Mouse (Mus musculus): ENCODE results near the gene Srcin1. TPM values are rescaled to one million over a fixed set of nuclear protein-coding genes. Genes with fewer than 3 reads are reported as not detected.

Gene Srcin1
- 100 to 1,000 TPM; 212 to 220 (median 217) TPM for total RNA-seq (2022)

- DNase-seq (ENCODE audit: low spot score in 2 of 2), result peak; percentile 75 to 77
These were observed at the start of gene Srcin1 for GRCm38 (mm10) chr11:97576136-97576906. Gene Srcin1, minus strand, starts transcription at chr11:97576186.

DNA sequence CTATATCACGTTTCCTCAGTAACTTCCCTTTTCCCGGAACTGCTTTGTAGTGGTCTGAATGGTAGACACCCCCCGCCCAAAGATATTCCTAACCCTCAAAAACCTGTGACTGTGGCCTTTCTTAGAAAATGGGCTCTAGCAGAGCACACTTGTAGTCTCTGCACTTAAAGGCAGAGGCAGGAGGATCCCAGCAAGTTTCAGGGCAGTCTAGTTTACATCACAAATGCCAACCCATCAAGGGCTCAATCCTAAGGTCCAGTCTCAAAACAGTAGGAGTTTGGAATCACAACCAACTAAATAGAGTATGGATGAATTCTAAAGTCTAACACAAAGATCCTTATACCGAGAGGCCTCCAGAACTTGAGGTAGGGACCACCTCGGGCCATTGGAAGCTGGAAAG, 49.6 kb upstream of the Srcin1 start:
- no peak for DNase-seq (ENCODE audit: low spot score in 2 of 2)

- DNase-seq (ENCODE audit: low spot score in 2 of 2), result no peak
These were observed 47.2 kb upstream of the Srcin1 start for GRCm38 (mm10) chr11:97623166-97623565.

DNA sequence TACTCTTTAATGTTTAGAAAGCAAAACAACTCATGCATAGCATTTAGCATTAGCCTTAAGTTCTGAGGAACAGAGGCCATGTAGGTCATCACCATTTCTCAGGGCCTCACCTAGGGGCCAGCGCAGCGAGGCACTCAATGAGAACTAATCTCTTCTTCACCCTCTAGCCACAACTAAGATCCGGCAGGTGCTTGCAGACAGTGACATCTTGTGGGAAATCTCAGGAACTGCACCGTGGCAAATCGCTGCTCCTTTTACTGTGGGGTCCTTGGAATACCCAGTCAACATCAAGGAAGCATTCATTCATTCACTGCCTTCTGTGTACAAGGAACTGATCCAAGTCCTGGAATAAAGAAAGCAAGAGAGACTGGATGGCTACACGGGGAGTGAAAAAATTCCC, 46.5 kb upstream of the Srcin1 start:
- peak; percentile 71 to 80 for DNase-seq (ENCODE audit: low spot score in 2 of 2)

DNA sequence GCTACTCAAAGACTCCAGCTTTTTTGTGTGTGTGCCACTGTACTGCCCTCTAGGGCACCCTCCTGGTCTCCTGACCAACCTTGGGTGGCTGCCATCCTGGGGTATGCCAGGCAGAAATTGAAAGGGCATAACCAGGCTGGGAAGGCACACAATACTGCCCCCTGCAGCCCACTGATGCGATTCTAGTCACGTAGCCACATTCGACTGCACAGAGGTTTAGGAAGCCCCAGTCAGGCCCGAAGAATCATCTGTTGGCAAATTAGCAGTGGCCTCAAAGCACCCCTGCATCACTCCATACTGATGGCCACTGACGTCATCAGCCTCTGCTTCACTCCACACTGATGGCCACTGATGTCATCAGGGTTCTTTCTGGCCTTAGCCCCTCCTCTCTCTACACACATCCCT, 43.4 kb upstream of the Srcin1 start:
- DNase-seq (ENCODE audit: low spot score in 2 of 2), result peak; percentile 81 to 83

GRCm38 (mm10) chr11:97618368-97618767, 42.4 kb upstream of the Srcin1 start:
- DNase-seq (ENCODE audit: low spot score in 2 of 2), result no peak

DNA sequence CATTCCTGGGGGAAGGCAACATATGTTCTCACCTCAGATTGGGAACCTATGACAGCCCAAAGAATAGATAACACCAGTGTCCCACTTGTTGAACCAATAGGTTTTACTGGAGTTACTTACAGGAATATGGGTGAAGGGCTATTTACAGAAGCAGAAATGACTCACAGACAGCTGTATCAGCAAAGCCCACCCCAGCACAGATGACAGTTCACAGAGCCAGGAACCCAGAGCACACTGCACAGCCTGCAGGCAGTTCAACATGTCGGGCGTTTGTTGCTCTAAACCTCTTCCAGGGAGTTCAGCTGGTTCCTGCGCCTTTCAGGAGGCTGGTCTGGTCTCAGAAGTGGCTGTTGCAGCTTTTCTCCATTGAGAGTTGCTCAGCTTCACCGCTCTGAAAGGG, 39.3 kb upstream of the Srcin1 start:
- DNase-seq (ENCODE audit: low spot score in 2 of 2), result no peak

DNA sequence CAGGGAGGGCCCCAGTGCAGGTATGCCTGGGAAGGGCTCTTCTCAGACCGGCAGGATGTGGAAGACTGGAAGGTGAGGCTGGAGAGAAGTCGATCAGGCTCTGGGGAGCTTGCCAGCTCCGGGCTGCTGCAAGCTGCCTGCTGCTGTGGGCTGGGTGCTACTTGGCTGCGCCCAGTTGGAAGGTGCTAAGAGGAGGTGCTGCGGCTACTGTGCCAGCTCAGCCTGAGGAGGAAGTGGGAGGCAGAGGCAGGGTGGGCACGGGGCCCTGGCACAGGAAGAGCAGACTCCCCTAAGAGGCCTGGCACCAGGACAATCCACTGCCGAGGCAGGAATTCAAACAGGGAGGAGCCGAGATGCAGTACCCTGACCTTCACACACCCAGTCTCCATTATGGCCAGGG, 35.1 kb upstream of the Srcin1 start:
- DNase-seq (ENCODE audit: low spot score in 2 of 2), result peak in 1 of 2 experiments; percentile 57

DNA sequence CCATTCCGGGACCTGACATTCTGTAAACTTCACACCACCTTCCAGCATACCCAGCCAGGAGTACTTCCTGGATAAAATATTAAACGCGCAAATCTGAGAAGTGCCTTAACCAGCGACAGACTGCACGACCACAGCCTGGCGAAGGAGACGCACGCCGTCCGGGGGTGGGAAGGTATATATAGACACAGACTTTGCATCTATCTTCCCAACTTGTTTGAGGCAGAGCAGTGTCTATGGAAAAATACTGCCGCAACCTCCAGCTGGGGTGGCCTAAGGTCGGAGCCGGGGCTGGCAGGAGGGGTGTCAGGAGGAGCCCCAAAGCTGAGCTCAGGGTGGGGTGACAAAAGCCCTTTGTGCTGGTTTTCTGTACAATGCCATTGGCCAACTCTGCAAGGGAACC, 33.8 kb upstream of the Srcin1 start:
- peak; percentile 55 to 64 for DNase-seq (ENCODE audit: low spot score in 2 of 2)

DNA sequence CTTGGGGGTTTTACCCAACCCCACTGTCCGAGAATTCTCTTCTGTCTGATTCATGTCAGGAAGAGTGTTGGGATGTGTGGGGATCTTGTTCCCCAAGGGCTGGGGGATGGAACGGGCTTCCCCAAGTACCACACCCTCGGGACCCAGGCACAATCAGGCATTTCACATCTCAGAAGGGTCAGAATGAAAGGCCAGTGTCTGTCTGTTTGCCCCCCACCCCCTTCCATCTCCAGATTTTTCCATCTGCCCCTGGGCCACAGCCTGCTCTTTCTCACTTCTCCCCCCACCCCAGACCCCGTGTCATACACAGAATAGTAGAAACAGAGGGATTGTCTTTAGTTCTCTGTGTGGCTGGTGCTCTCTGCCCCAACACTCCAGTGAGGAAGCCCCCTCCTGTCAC, 32.9 kb upstream of the Srcin1 start:
- no peak for DNase-seq (ENCODE audit: low spot score in 2 of 2)

DNA sequence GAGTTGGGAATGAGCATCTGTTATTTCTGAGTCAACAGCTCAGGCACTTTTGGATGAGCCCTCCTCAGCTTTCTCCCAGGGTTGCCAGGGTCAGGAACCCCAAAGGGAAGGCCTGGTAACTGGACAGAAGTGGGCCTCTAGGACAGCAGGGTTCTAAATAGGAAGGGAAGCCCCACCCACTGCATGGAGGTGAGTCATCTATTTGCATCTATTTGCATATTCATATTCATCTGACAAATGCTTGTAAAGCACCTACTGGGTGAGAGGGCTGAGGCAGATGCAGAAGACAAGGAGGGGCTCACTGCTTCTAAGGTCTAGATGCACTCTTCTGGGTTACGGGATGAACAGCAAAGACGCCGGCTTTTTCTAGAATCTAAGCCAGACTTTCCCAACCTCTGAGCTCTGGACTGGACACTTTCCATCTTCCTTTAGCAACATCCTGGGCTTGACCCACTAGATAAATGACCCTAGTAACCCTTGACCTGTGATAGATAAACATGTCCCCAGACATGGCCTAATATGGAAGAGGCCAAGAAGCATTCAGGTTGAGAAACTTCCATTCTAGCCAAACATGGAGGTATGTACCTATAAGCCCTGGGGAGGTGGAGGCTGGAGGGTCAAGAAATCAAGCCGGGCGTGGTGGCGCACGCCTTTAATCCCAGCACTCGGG, 31.2 kb upstream of the Srcin1 start:
- no peak for DNase-seq (ENCODE audit: low spot score in 2 of 2)

DNA sequence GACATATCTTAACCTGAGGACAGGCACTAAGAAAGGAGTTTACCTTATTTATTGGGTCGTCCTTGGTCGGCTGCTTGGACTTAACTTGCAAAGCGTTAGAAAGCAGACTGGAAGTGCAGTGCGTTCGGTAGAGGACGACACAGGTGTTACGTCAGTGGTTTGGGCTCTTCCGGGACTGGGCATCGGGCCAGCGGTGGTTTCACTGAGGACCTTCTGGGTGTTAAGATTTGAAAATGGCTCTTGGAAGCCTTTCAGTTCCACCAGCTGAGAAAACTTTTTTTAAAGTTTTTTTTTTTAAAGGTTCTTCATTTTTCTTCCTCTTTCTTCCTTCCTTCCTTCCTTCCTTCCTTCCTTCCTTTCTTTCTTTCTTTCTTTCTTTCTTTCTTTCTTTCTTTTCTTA, 27.9 kb upstream of the Srcin1 start:
- no peak for DNase-seq (ENCODE audit: low spot score in 2 of 2)

GRCm38 (mm10) chr11:97602223-97602622, 26.2 kb upstream of the Srcin1 start:
- no peak for DNase-seq (ENCODE audit: low spot score in 2 of 2)

DNA sequence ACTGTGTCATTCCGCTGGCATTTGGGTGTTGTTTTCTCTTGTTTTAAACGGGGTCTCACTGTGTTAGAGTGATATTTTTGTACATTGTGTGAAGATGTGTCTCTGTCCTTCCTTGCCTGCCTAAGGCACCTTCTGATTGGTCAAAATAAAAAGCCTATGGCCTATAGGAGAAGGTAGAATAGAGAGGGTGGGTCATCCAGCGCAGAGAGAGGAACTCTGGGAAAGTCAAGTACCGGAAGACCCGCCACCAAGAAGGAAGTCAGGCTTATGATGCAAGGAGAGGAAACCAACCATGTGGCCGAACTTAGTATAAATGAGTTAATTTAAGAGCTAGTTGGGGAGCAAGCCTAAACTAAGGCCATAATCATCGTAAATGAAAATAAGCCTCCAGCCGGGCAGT, 23.1 kb upstream of the Srcin1 start:
- no peak for DNase-seq (ENCODE audit: low spot score in 2 of 2)

GRCm38 (mm10) chr11:97597945-97598691, 22.1 kb upstream of the Srcin1 start:
- DNase-seq (ENCODE audit: low spot score in 2 of 2), result no peak

DNA sequence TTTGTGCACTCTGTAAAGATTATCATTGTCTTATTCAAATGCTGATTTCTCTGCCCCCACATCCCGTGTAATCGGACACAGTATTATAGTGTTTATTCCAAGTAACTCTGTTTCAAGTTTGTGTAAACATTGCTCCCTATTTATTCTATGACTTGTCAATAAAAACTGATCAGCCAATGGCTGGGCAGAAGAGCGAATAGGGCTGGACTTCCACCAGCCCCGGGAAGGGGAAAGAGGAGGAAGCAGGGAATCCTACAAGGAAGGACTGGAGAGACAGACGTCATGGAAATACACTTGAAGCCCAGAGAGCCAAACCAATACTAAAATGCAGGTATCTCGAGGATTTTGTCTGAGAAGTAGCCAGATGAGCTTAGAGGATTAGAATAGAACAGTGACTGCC, 18.1 kb upstream of the Srcin1 start:
- DNase-seq (ENCODE audit: low spot score in 2 of 2), result no peak

DNA sequence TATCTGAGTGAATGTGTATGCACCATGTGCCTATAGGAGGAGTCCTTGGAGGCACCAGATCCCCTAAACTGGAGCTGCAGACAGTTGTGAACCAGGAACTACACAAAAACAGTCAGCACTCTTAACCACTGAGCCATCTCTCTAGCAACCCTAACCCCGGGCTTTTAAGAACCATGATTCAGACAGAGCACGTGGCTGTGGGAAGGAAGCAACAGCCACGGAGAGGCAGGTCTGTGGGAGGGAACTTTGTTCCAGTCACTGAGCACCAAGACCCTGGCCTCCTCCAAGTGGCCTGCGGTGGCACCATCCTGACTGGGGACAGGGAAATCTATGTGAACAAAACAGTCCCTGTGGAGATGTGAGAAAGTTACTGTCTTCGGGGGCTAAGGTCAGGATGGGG, 15.9 kb upstream of the Srcin1 start:
- no peak for DNase-seq (ENCODE audit: low spot score in 2 of 2)

DNA sequence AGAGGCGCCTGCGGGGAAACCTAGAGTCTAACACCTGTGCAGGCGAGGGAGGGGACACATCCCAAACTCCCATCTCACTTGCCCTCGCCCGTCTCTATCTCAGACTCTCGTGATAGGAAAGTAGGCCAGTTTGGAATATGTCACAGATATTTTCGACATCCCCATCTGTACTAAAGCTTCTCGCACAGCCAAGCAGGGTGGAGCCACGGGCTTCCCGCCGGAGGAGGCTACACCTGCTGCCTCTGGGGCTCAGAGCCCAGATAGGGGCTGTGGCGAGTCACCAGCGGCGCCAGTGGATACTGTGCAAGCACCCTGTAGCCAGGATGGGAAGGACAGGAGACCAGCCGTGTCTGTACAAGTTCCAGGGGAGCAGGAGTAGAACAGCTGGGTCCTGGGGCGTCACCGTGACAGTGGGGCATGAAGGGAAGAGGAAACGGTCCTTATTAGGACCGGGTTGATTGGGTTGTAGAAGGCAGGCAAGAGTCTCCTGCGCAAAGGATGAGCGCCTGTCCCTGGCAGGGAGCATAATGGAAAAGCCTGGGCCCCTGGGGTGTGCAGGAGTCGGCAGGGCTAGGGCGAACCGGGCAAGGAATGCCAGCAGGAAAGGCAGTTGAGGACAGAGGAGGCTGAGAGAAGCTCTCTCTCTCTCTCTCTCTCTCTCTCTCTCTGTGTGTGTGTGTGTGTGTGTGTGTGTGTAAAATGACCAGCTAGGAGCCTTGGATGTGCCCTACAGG, 14.4 kb upstream of the Srcin1 start:
- no peak for DNase-seq (ENCODE audit: low spot score in 2 of 2)

DNA sequence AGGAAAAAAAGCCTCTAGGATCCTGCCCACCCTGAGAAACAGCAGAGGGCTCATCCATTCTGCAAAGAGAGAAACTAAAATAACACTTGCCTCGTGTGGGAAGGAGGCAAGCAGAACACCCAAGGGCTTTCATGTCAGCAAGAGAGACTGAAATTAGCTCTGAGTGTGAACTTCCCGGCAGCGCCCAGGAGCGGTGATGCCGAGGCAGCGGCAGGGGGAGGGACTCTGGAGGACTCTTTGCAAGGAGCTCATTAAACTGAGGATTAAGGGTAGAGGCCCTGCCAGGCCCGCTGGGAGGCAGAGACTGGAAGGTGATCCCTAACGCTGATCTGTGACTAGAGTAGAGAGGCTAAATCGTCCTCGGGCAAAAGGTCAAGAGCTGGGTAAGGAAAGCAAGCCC, 13.2 kb upstream of the Srcin1 start:
- DNase-seq (ENCODE audit: low spot score in 2 of 2), result no peak

DNA sequence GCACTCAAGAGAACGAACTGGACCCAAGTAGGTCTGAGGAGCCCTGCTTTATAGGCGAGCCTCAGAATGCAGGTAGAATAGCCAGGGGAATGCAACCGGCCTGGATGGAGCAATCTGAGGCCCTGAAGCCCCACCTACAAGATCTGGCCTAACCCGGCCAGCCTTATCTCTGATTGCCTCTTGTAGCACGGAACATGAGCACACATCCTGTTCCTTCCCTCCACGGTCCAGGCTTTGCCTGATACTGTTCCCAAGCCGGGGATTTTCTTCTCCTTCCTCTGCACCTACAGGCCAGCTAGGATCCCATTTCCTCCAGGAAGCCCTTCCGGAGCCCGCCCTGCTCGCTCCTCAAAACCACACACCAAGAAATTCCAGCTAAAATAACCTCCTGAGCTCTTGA, 9.9 kb upstream of the Srcin1 start:
- no peak for DNase-seq (ENCODE audit: low spot score in 2 of 2)

DNA sequence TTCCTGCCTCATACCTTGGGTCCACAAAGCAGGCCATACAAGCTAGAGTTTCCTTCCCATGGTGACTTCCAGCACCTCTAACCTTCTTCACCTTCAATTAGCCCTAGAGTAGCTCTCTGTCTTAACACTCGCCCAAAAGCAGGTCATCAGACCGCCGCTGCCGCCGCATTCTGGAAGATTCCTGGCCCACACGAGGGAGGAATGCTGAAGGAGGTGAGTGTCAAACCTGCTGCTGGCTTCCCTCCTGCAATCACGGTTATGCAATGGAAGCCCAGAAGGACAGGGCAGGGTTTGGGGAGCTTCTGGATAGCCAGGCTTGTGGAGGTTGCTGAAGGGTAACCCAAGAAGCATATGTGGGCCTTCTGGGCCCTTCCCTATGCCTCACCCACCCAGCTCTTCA, 8.5 kb upstream of the Srcin1 start:
- DNase-seq (ENCODE audit: low spot score in 2 of 2), result no peak

All from layer of hippocampus, adult 8-10 months (tissue).